Mouse (Mus musculus) midbrain, postnatal 0 days (tissue): ENCODE measurements at regions not wholly inside any gene's neighbourhood (a gene's known extent, or its start where the extent isn't known, plus 50 kb on each side); places are given as distances from the start of the nearest gene placed in this dataset.

Experiments
- ATAC-seq: fragments of 200-750 bp; cut with Nextera tagmentation; 2 replicates; pipeline ENCODE4 v1.8.0; 2017; ENCODE audit warnings: moderate number of reproducible peaks, mild to moderate bottlenecking, moderate TSS enrichment, moderate library complexity; ENCODE audit not compliant: low FRiP score
- DNase-seq: peaks from one replicate; pipeline ENCODE4 v3.0.0-alpha.2; 2015; ENCODE audit warnings: low spot score
- H3K27ac ChIP-seq: fragments of 300-500 bp; sonication (generic); 2 replicates; pipeline ENCODE4 v1.5.1; 2014; ENCODE audit warnings: low read depth, mild to moderate bottlenecking, low read length, mixed read lengths
- H3K27me3 ChIP-seq: fragments of 300-500 bp; sonication (generic); 2 replicates; pipeline ENCODE4 v1.6.1; 2014; ENCODE audit warnings: low read length, control low read depth, mixed read lengths; ENCODE audit not compliant: insufficient read depth
- H3K36me3 ChIP-seq: fragments of 300-500 bp; sonication (generic); 2 replicates; pipeline ENCODE4 v1.6.1; 2014; ENCODE audit warnings: low read length, control low read depth, mixed read lengths; ENCODE audit not compliant: insufficient read depth
- H3K4me1 ChIP-seq: fragments of 300-500 bp; sonication (generic); 2 replicates; pipeline ENCODE4 v1.6.1; 2014; ENCODE audit warnings: mild to moderate bottlenecking, control low read depth, antibody characterized with exemption, low read length, mixed read lengths; ENCODE audit not compliant: insufficient read depth
- H3K4me2 ChIP-seq: fragments of 300-500 bp; sonication (generic); 2 replicates; pipeline ENCODE4 v1.6.1; 2014; ENCODE audit warnings: low read depth, mild to moderate bottlenecking, low read length, mixed read lengths; ENCODE audit not compliant: poor library complexity, severe bottlenecking
- H3K4me3 ChIP-seq: fragments of 300-500 bp; sonication (generic); 2 replicates; pipeline ENCODE4 v1.5.1; 2014; ENCODE audit warnings: low read depth, mild to moderate bottlenecking, low read length, moderate library complexity
- H3K9ac ChIP-seq: fragments of 300-500 bp; sonication (generic); replicated peaks from 2 replicates; pipeline ENCODE4 v1.6.1; 2014; ENCODE audit warnings: mild to moderate bottlenecking, low read length, moderate library complexity, mixed read lengths; ENCODE audit not compliant: poor library complexity, severe bottlenecking
- H3K9me3 ChIP-seq: fragments of 300-500 bp; sonication (generic); 2 replicates; pipeline ENCODE4 v1.6.1; 2016; ENCODE audit warnings: low read length, control low read depth
- CTCF ChIP-seq: IDR thresholded peaks from 2 replicates; pipeline ENCODE4 v1.5.1; 2016; ENCODE audit warnings: antibody characterized with exemption, mild to moderate bottlenecking
- WGBS: fragments of 180-500 bp; shearing (Covaris S2); extraction: QIAGEN DNeasy Blood & Tissue Kit; methylation state at CpG from one replicate; pipeline ENCODE4 v1.1.7; 2014; 5-methylcytosine and 5-hydroxymethylcytosine counted together

GRCm38 (mm10) chr13:53543291-53543690 lies 70.4 kb upstream of the Msx2 start:
- no peak overlapping the region for H3K4me3 ChIP-seq
- 80% methylated on average over 5 of the region's 5 CpGs for WGBS
- H3K36me3 ChIP-seq = no peaks in the 10 kb centered on the region
- H3K27ac ChIP-seq = no peak overlapping the region
- no peak overlapping the region for H3K9ac ChIP-seq
- H3K4me2 ChIP-seq = no peak overlapping the region
- no peak for DNase-seq
- no peak for TF ChIP-seq CTCF
- H3K4me1 ChIP-seq = no peaks in the 10 kb centered on the region
- no peaks in the 10 kb centered on the region for H3K9me3 ChIP-seq
- no peak for ATAC-seq
- peaks cover 7% of the 10 kb centered on the region; the same call in 1 of the 2 replicates for H3K27me3 ChIP-seq

- no peaks in the 10 kb centered on the region for H3K36me3 ChIP-seq
- H3K9ac ChIP-seq = no peak overlapping the region
- TF ChIP-seq CTCF = no peak
- DNase-seq = no peak
- no peak overlapping the region for H3K4me2 ChIP-seq
- ATAC-seq = no peak
- 93% methylated on average over 5 of the region's 5 CpGs for WGBS
- H3K27me3 ChIP-seq = peaks cover 4% of the 10 kb centered on the region; the same call in 1 of the 2 replicates
- no peaks in the 10 kb centered on the region for H3K4me1 ChIP-seq
- no peak overlapping the region for H3K27ac ChIP-seq
- no peaks in the 10 kb centered on the region for H3K9me3 ChIP-seq
- H3K4me3 ChIP-seq = no peak overlapping the region
These were observed 66.9 kb upstream of the Msx2 start for GRCm38 (mm10) chr13:53539797-53540196.

GRCm38 (mm10) chr13:53537937-53538336 lies 65.1 kb upstream of the Msx2 start:
- no peak for ATAC-seq
- no peak for TF ChIP-seq CTCF
- Histone ChIP-seq H3K4me2 (no peak overlapping the region), H3K9me3 (no peaks in the 10 kb centered on the region), H3K9ac (no peak overlapping the region), H3K36me3 (no peaks in the 10 kb centered on the region), H3K4me3 (no peak overlapping the region), H3K27ac (no peak overlapping the region), H3K27me3 (no peaks in the 10 kb centered on the region), H3K4me1 (no peaks in the 10 kb centered on the region)
- no peak for DNase-seq
- 90% methylated on average over 6 of the region's 6 CpGs for WGBS

- no peak overlapping the region for H3K4me2 ChIP-seq
- no peak overlapping the region for H3K9ac ChIP-seq
- no peaks in the 10 kb centered on the region for H3K36me3 ChIP-seq
- no peaks in the 10 kb centered on the region for H3K4me1 ChIP-seq
- TF ChIP-seq CTCF = no peak
- 81% methylated on average over 10 of the region's 10 CpGs for WGBS
- ATAC-seq = no peak
- H3K27me3 ChIP-seq = no peaks in the 10 kb centered on the region
- no peak for DNase-seq
- no peaks in the 10 kb centered on the region for H3K9me3 ChIP-seq
- H3K27ac ChIP-seq = no peak overlapping the region
- no peak overlapping the region for H3K4me3 ChIP-seq
These were observed 63.0 kb upstream of the Msx2 start for GRCm38 (mm10) chr13:53535781-53536425.

GRCm38 (mm10) chr13:53533738-53534137 lies 60.9 kb upstream of the Msx2 start:
- H3K4me2 ChIP-seq = no peak overlapping the region
- ATAC-seq (no peak), DNase-seq (no peak)
- WGBS = 53% methylated on average over 8 of the region's 8 CpGs
- no peak overlapping the region for H3K4me3 ChIP-seq
- no peaks in the 10 kb centered on the region for H3K4me1 ChIP-seq
- H3K27ac ChIP-seq = no peak overlapping the region
- TF ChIP-seq CTCF = no peak
- no peaks in the 10 kb centered on the region for H3K9me3 ChIP-seq
- no peaks in the 10 kb centered on the region for H3K27me3 ChIP-seq
- no peak overlapping the region for H3K9ac ChIP-seq
- no peaks in the 10 kb centered on the region for H3K36me3 ChIP-seq

GRCm38 (mm10) chr13:53526880-53527279 lies 54.0 kb upstream of the Msx2 start:
- no peak overlapping the region for H3K9ac ChIP-seq
- no peaks in the 10 kb centered on the region for H3K4me1 ChIP-seq
- H3K9me3 ChIP-seq = no peaks in the 10 kb centered on the region
- H3K4me3 ChIP-seq = no peak overlapping the region
- DNase-seq = no peak
- no peak overlapping the region for H3K4me2 ChIP-seq
- H3K27ac ChIP-seq = no peak overlapping the region
- H3K27me3 ChIP-seq = no peaks in the 10 kb centered on the region
- no peaks in the 10 kb centered on the region for H3K36me3 ChIP-seq
- 80% methylated on average over 9 of the region's 9 CpGs for WGBS
- no peak for TF ChIP-seq CTCF
- no peak for ATAC-seq
